Comparison of ENCODE assay signal across 18 mouse cellular contexts in the genomic region with DNA sequence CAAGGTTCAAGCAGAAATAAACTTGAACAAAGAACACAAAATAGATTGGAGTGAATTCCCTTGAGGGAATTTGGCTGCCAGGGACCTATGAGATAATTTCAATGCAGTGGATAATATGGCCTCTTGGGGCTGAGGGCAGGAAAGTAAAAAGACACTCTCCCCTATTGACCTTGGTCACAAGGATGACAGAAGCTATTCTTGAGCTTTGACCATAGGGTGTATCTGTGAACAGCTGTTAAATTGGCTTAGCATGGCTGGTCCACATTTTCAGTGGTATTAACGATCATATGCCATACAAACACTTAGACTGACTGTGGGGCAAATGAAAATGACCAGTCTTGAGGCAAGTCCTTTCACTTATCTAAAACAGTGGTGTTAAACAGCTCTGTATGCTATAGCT.
"Had no signal": no experiment of that assay in that cellular context is flagged by ENCODE, and none has a peak within 500 bp of the region (broad histone marks: within the 10 kb centered on the region; RNA-seq: fewer than 3 reads in every experiment).

No protein-coding gene starts in this region.

- H3K27me3 ChIP-seq: kidney, embryonic 15.5 days; limb, embryonic 12.5 days; limb, embryonic 15.5 days; midbrain, embryonic 13.5 days; neural tube, embryonic 12.5 days; neural tube, embryonic 15.5 days had no signal

- H3K27ac ChIP-seq: kidney, embryonic 15.5 days; limb, embryonic 12.5 days; limb, embryonic 15.5 days; liver, embryonic 14.5 days; macrophage; midbrain, embryonic 13.5 days; neural tube, embryonic 12.5 days; neural tube, embryonic 15.5 days had no signal

- H3K4me1 ChIP-seq: kidney, embryonic 15.5 days; limb, embryonic 12.5 days; limb, embryonic 15.5 days; neural tube, embryonic 12.5 days had no signal

- ATAC-seq: liver, postnatal 0 days; lung, postnatal 0 days; midbrain, embryonic 13.5 days had no signal

- H3K4me2 ChIP-seq: kidney, embryonic 15.5 days; limb, embryonic 12.5 days; limb, embryonic 15.5 days; liver, embryonic 11.5 days; lung, embryonic 14.5 days; midbrain, embryonic 13.5 days; neural tube, embryonic 12.5 days; neural tube, embryonic 15.5 days had no signal

- H3K36me3 ChIP-seq: kidney, embryonic 15.5 days; limb, embryonic 12.5 days; limb, embryonic 15.5 days; midbrain, embryonic 13.5 days; neural tube, embryonic 12.5 days; neural tube, embryonic 15.5 days had no signal

- DNase-seq: kidney, adult 8-10 months; kidney, postnatal 10 days; kidney, postnatal 36 days; left cerebral cortex, postnatal 4 days; liver, postnatal 0 days; lung, embryonic 14.5 days; thymus, adult 18-20 months; thymus, postnatal 36 days had no signal

- H3K9ac ChIP-seq: kidney, embryonic 15.5 days; limb, embryonic 12.5 days; limb, embryonic 15.5 days; liver, embryonic 14.5 days; liver, postnatal 0 days; lung, embryonic 14.5 days; midbrain, embryonic 13.5 days; neural tube, embryonic 12.5 days; neural tube, embryonic 15.5 days had no signal

- H3K4me3 ChIP-seq: kidney, embryonic 15.5 days; limb, embryonic 12.5 days; limb, embryonic 15.5 days; midbrain, embryonic 13.5 days; neural tube, embryonic 12.5 days; neural tube, embryonic 15.5 days had no signal

- H3K9me3 ChIP-seq: kidney, embryonic 15.5 days; limb, embryonic 12.5 days; limb, embryonic 15.5 days; midbrain, embryonic 13.5 days; neural tube, embryonic 12.5 days; neural tube, embryonic 15.5 days had no signal
